ENCODE assay signal across 22 mouse cellular contexts in genomic region chr10:80273847-80274246, GRCm38 (mm10). TPM values are rescaled to one million over a fixed set of nuclear protein-coding genes. Genes with fewer than 3 reads are reported as not detected.
DNase-seq lines count a peak whose midpoint lies in the region; ATAC-seq and TF ChIP-seq lines count a peak whose summit lies in the region.
"Had no signal": no experiment of that assay in that cellular context is flagged by ENCODE, and none has a peak within 500 bp of the region (broad histone marks: within the 10 kb centered on the region; RNA-seq: fewer than 3 reads in every experiment).

No protein-coding gene starts in this region.

- intact Hi-C loops in gastrocnemius, adult 2 months (cut with DNase I): no loop called here
- intact Hi-C loops in gastrocnemius, postnatal 36 days (cut with DNase I): no loop called here

- no peaks in the 10 kb centered on the region for H3K9me3 ChIP-seq in kidney, embryonic 14.5 days (ENCODE audit: control insufficient read depth, low read length)
- H3K9me3 ChIP-seq in kidney, embryonic 15.5 days (replicated peaks): no peaks in the 10 kb centered on the region
- no peaks in the 10 kb centered on the region for H3K9me3 ChIP-seq in megakaryocyte, embryonic 14.5 days
- no peaks in the 10 kb centered on the region for H3K9me3 ChIP-seq in forebrain, embryonic 10.5 days
- H3K9me3 ChIP-seq: embryonic facial prominence, embryonic 12.5 days; limb, embryonic 12.5 days; neural tube, embryonic 15.5 days had no signal

- 80% methylated on average over 3 of the region's 3 CpGs for WGBS in kidney, embryonic 14.5 days
- 92% methylated on average over 3 of the region's 3 CpGs for WGBS in kidney, embryonic 15.5 days
- WGBS in forebrain, embryonic 10.5 days: 92% methylated on average over 3 of the region's 3 CpGs

- peaks cover 63% of the 10 kb centered on the region for H3K36me3 ChIP-seq in kidney, embryonic 14.5 days (ENCODE audit: control insufficient read depth, insufficient read depth, low read length)
- H3K36me3 ChIP-seq in kidney, embryonic 15.5 days: peaks cover 87% of the 10 kb centered on the region
- H3K36me3 ChIP-seq in megakaryocyte, embryonic 14.5 days (replicated peaks; ENCODE audit: low read length): peaks cover 88% of the 10 kb centered on the region
- peaks cover 95% of the 10 kb centered on the region for H3K36me3 ChIP-seq in forebrain, embryonic 10.5 days (replicated peaks)

- 0 out of 2 replicates have a peak, but pooled peaks cover 2% of the 10 kb centered on the region for H3K4me1 ChIP-seq in kidney, embryonic 14.5 days (ENCODE audit: control insufficient read depth, insufficient read depth, low read length)
- H3K4me1 ChIP-seq in kidney, embryonic 15.5 days: peaks cover 34% of the 10 kb centered on the region
- peaks cover 76% of the 10 kb centered on the region for H3K4me1 ChIP-seq in megakaryocyte, embryonic 14.5 days
- H3K4me1 ChIP-seq in forebrain, embryonic 10.5 days: peaks cover 35% of the 10 kb centered on the region

- TF ChIP-seq CTCF in gastrocnemius, adult 2 months (IDR thresholded peaks at IDR 0.05): no peak

- no peaks in the 10 kb centered on the region for H3K27me3 ChIP-seq in kidney, embryonic 14.5 days (ENCODE audit: control insufficient read depth, insufficient read depth, low read length)
- no peaks in the 10 kb centered on the region for H3K27me3 ChIP-seq in kidney, embryonic 15.5 days
- no peaks in the 10 kb centered on the region for H3K27me3 ChIP-seq in megakaryocyte, embryonic 14.5 days (replicated peaks)
- H3K27me3 ChIP-seq in forebrain, embryonic 10.5 days (ENCODE audit: poor library complexity, severe bottlenecking): no peaks in the 10 kb centered on the region
- H3K27me3 ChIP-seq: embryonic facial prominence, embryonic 12.5 days; limb, embryonic 12.5 days; neural tube, embryonic 15.5 days had no signal

- no peak overlapping the region for H3K4me2 ChIP-seq in kidney, embryonic 14.5 days (replicated peaks; ENCODE audit: low read depth, low read length)
- no peak overlapping the region for H3K4me2 ChIP-seq in kidney, embryonic 15.5 days
- H3K4me2 ChIP-seq: embryonic facial prominence, embryonic 12.5 days; limb, embryonic 12.5 days; neural tube, embryonic 15.5 days had no signal

- DNase-seq in gastrocnemius, adult 2 months: no peak
- DNase-seq in gastrocnemius, postnatal 36 days: no peak
- DNase-seq in forebrain, embryonic 10.5 days (ENCODE audit: extremely low spot score, low spot score): no peak
- DNase-seq: adrenal gland, postnatal 10 days; cerebellum, adult 18-20 months; forebrain, postnatal 0 days; heart, adult 18-20 months; kidney, adult 11 months; kidney, postnatal 14 days; layer of hippocampus, adult 9-11 months; midbrain, embryonic 14.5 days; right cerebral cortex, postnatal 25 days; thymus, postnatal 14 days had no signal

- 0 out of 2 replicates have a peak, but pooled peaks have one; percentile 5 for ATAC-seq in kidney, embryonic 14.5 days (ENCODE audit: low FRiP score, low TSS enrichment)
- ATAC-seq in kidney, embryonic 15.5 days (replicated peaks; ENCODE audit: low FRiP score): no peak
- ATAC-seq in megakaryocyte, adult 5-6 weeks (ENCODE audit: poor library complexity, severe bottlenecking): no peak
- no peak for ATAC-seq in inflammation-experienced regulatory T-cells, adult 6 months
- ATAC-seq: forebrain, postnatal 0 days had no signal

- H3K9ac ChIP-seq in kidney, embryonic 14.5 days (ENCODE audit: low read depth, low read length): no peak overlapping the region
- H3K9ac ChIP-seq in kidney, embryonic 15.5 days: no peak overlapping the region
- H3K9ac ChIP-seq: embryonic facial prominence, embryonic 12.5 days; forebrain, postnatal 0 days; limb, embryonic 12.5 days had no signal

- no peak overlapping the region for H3K4me3 ChIP-seq in gastrocnemius, adult 2 months
- no peak overlapping the region for H3K4me3 ChIP-seq in kidney, embryonic 14.5 days (ENCODE audit: low read length)
- H3K4me3 ChIP-seq in kidney, embryonic 15.5 days (replicated peaks): no peak overlapping the region
- peak overlapping the region; percentile 59 for H3K4me3 ChIP-seq in megakaryocyte, embryonic 14.5 days (replicated peaks)
- H3K4me3 ChIP-seq in forebrain, embryonic 10.5 days: no peak overlapping the region
- H3K4me3 ChIP-seq: embryonic facial prominence, embryonic 12.5 days; limb, embryonic 12.5 days; myocyte; neural tube, embryonic 15.5 days had no signal

- peak overlapping the region; percentile 54 for H3K27ac ChIP-seq in gastrocnemius, adult 2 months
- no peak overlapping the region for H3K27ac ChIP-seq in kidney, embryonic 14.5 days (ENCODE audit: low read depth, low read length)
- H3K27ac ChIP-seq in kidney, embryonic 15.5 days: no peak overlapping the region
- no peak overlapping the region for H3K27ac ChIP-seq in forebrain, embryonic 10.5 days
- H3K27ac ChIP-seq: embryonic facial prominence, embryonic 12.5 days; limb, embryonic 12.5 days; neural tube, embryonic 15.5 days had no signal

RNA-seq across cellular contexts. Expression of gene Dazap1, which starts 12.6 kb away (rescaled TPM):
- total RNA-seq in gastrocnemius, adult 2 months (2021): 10 to 100 TPM; 34.2 to 38.4 TPM
- 10 to 100 TPM; 30.0 to 40.4 TPM for total RNA-seq in gastrocnemius, postnatal 36 days (2021)
- 45.8 and 56.9 TPM in 2 replicates for polyA plus RNA-seq in kidney, embryonic 14.5 days (2014; fragmentation: Nextera tagmentation; extraction: Ambion mirVana)
- polyA plus RNA-seq in kidney, embryonic 15.5 days (2015; fragmentation: Nextera tagmentation; extraction: Ambion mirVana): 56.3 and 58.5 TPM in 2 replicates
- polyA plus RNA-seq in megakaryocyte, embryonic 14.5 days (2012; ENCODE audit: insufficient read depth, low replicate concordance): 384 and 552 TPM in 2 replicates
- 39.0 and 41.4 TPM in 2 replicates for total RNA-seq in megakaryocyte, adult 5-6 weeks (2015)
- total RNA-seq in megakaryocyte, adult 5-6 weeks (2017): 187 and 200 TPM in 2 replicates
- 48.2 and 52.3 TPM in 2 replicates for polyA plus RNA-seq in forebrain, embryonic 10.5 days (2016; fragmentation: Nextera tagmentation; extraction: Ambion mirVana)
- 10 to 100 TPM; 12.3 to 14.4 (median 14.0) TPM for polyA plus RNA-seq in inflammation-experienced regulatory T-cells, adult 6 months (2017; shearing (Covaris generic))

RNA-seq across cellular contexts. Expression of gene Gamt, which starts 13.0 kb away (rescaled TPM):
- 10 to 100 TPM; 14.0 to 28.5 TPM for total RNA-seq in gastrocnemius, adult 2 months (2021)
- 10 to 100 TPM; 35.1 to 59.8 TPM for total RNA-seq in gastrocnemius, postnatal 36 days (2021)
- polyA plus RNA-seq in kidney, embryonic 14.5 days (2014; fragmentation: Nextera tagmentation; extraction: Ambion mirVana): 30.2 and 33.6 TPM in 2 replicates
- 34.2 and 37.0 TPM in 2 replicates for polyA plus RNA-seq in kidney, embryonic 15.5 days (2015; fragmentation: Nextera tagmentation; extraction: Ambion mirVana)
- 3.2 and 11.3 TPM in 2 replicates for polyA plus RNA-seq in megakaryocyte, embryonic 14.5 days (2012; ENCODE audit: insufficient read depth, low replicate concordance)
- 6.3 and 6.7 TPM in 2 replicates for total RNA-seq in megakaryocyte, adult 5-6 weeks (2015)
- 4.4 and 10.2 TPM in 2 replicates for total RNA-seq in megakaryocyte, adult 5-6 weeks (2017)
- 18.3 and 19.1 TPM in 2 replicates for polyA plus RNA-seq in forebrain, embryonic 10.5 days (2016; fragmentation: Nextera tagmentation; extraction: Ambion mirVana)
- 1 to 10 TPM in 1 of 3 experiments, under 1 TPM in 2; 0.67 to 1.7 (median 0.75) TPM for polyA plus RNA-seq in inflammation-experienced regulatory T-cells, adult 6 months (2017; shearing (Covaris generic))

RNA-seq across cellular contexts. Expression of gene Rps15, which starts 18.4 kb away (rescaled TPM):
- 100 to 1,000 TPM; 634 to 773 TPM for total RNA-seq in gastrocnemius, adult 2 months (2021)
- total RNA-seq in gastrocnemius, postnatal 36 days (2021): 100 to 1,000 TPM; 529 to 644 TPM
- 1,166 and 1,350 TPM in 2 replicates for polyA plus RNA-seq in kidney, embryonic 14.5 days (2014; fragmentation: Nextera tagmentation; extraction: Ambion mirVana)
- 1,002 and 1,019 TPM in 2 replicates for polyA plus RNA-seq in kidney, embryonic 15.5 days (2015; fragmentation: Nextera tagmentation; extraction: Ambion mirVana)
- polyA plus RNA-seq in megakaryocyte, embryonic 14.5 days (2012; ENCODE audit: insufficient read depth, low replicate concordance): 7,349 and 10,126 TPM in 2 replicates
- total RNA-seq in megakaryocyte, adult 5-6 weeks (2015): 1,580 and 1,599 TPM in 2 replicates
- 1,732 and 1,915 TPM in 2 replicates for total RNA-seq in megakaryocyte, adult 5-6 weeks (2017)
- 1,138 and 1,144 TPM in 2 replicates for polyA plus RNA-seq in forebrain, embryonic 10.5 days (2016; fragmentation: Nextera tagmentation; extraction: Ambion mirVana)
- 1,000 to 10,000 TPM in 2 of 3 experiments, 100 to 1,000 TPM in 1; 970 to 1,806 (median 1,658) TPM for polyA plus RNA-seq in inflammation-experienced regulatory T-cells, adult 6 months (2017; shearing (Covaris generic))

RNA-seq across cellular contexts. Expression of gene Apc2, which starts 21.9 kb away (rescaled TPM):
- under 1 TPM; 0.20 to 0.77 TPM for total RNA-seq in gastrocnemius, adult 2 months (2021)
- under 1 TPM; 0.54 to 0.57 TPM for total RNA-seq in gastrocnemius, postnatal 36 days (2021)
- polyA plus RNA-seq in kidney, embryonic 14.5 days (2014; fragmentation: Nextera tagmentation; extraction: Ambion mirVana): 1.0 and 1.4 TPM in 2 replicates
- 1.6 and 2.4 TPM in 2 replicates for polyA plus RNA-seq in kidney, embryonic 15.5 days (2015; fragmentation: Nextera tagmentation; extraction: Ambion mirVana)
- polyA plus RNA-seq in megakaryocyte, embryonic 14.5 days (2012; ENCODE audit: insufficient read depth, low replicate concordance): 0.92 and 4.5 TPM in 2 replicates
- total RNA-seq in megakaryocyte, adult 5-6 weeks (2015): not detected in 2 replicates
- not detected in 2 replicates for total RNA-seq in megakaryocyte, adult 5-6 weeks (2017)
- 19.4 and 27.0 TPM in 2 replicates for polyA plus RNA-seq in forebrain, embryonic 10.5 days (2016; fragmentation: Nextera tagmentation; extraction: Ambion mirVana)
- under 1 TPM; 0.04 to 0.35 (median 0.05) TPM for polyA plus RNA-seq in inflammation-experienced regulatory T-cells, adult 6 months (2017; shearing (Covaris generic))

RNA-seq across cellular contexts. Expression of gene Ndufs7, which starts 24.9 kb away (rescaled TPM):
- 100 to 1,000 TPM; 496 to 663 TPM for total RNA-seq in gastrocnemius, adult 2 months (2021)
- 100 to 1,000 TPM; 516 to 553 TPM for total RNA-seq in gastrocnemius, postnatal 36 days (2021)
- polyA plus RNA-seq in kidney, embryonic 14.5 days (2014; fragmentation: Nextera tagmentation; extraction: Ambion mirVana): 382 and 390 TPM in 2 replicates
- 376 and 387 TPM in 2 replicates for polyA plus RNA-seq in kidney, embryonic 15.5 days (2015; fragmentation: Nextera tagmentation; extraction: Ambion mirVana)
- polyA plus RNA-seq in megakaryocyte, embryonic 14.5 days (2012; ENCODE audit: insufficient read depth, low replicate concordance): 226 and 551 TPM in 2 replicates
- 113 and 114 TPM in 2 replicates for total RNA-seq in megakaryocyte, adult 5-6 weeks (2015)
- total RNA-seq in megakaryocyte, adult 5-6 weeks (2017): 84.8 and 86.1 TPM in 2 replicates
- 309 and 314 TPM in 2 replicates for polyA plus RNA-seq in forebrain, embryonic 10.5 days (2016; fragmentation: Nextera tagmentation; extraction: Ambion mirVana)
- polyA plus RNA-seq in inflammation-experienced regulatory T-cells, adult 6 months (2017; shearing (Covaris generic)): 100 to 1,000 TPM; 183 to 267 (median 228) TPM
